Mouse (Mus musculus) left cerebral cortex, adult 2 months (tissue): ENCODE results near the gene Prkn. TPM values are rescaled to one million over a fixed set of nuclear protein-coding genes. Genes with fewer than 3 reads are reported as not detected.

ENCODE experiments used
- DNase-seq, 2 experiments: peaks; one replicate each; pipeline ENCODE4 v3.0.0; 2021 to 2022; ENCODE audit warnings: low spot score in 2 of 2, mixed read lengths in 1 of 2; ENCODE audit errors: extremely low spot score in 1 of 2
- H3K27ac ChIP-seq: fragments of 200-600 bp; 2 replicates; pipeline ENCODE4 v1.8.1; 2022
- H3K4me3 ChIP-seq: fragments of 200-600 bp; 2 replicates; pipeline ENCODE4 v1.8.1; 2022
- CTCF ChIP-seq: fragments of 200-600 bp; IDR thresholded peaks from 2 replicates; pipeline ENCODE4 v1.8.1; 2022; ENCODE audit warnings: antibody characterized with exemption, mild to moderate bottlenecking, moderate library complexity
- intact Hi-C: fragments of 180-260 bp; cut with DNase I; formaldehyde crosslinking; loops from one replicate; pipeline ENCODE4 v1.15.1; 2025
- total RNA-seq, 2 experiments: library from RNA; stranded (reverse); gene quantifications; 2 replicates each; pipeline ENCODE4 v1.2.3; 2021

The Prkn gene
- total RNA-seq, 2 experiments from 2014 or later, result 17.2 to 18.8 TPM

GRCm38 (mm10) chr17:11230604-11231395, 390.6 kb downstream of the Prkn start:
- intact Hi-C loops, result no loop called here
- Histone ChIP-seq H3K4me3 (no peak overlapping the region), H3K27ac (no peak overlapping the region)
- TF ChIP-seq CTCF, result no peak
- DNase-seq, result no peak

GRCm38 (mm10) chr17:11235273-11235672, 395.1 kb downstream of the Prkn start:
- Histone ChIP-seq H3K27ac (no peak overlapping the region), H3K4me3 (no peak overlapping the region)
- intact Hi-C loops, result no loop called here
- TF ChIP-seq CTCF, result no peak
- DNase-seq, result no peak

- H3K27ac ChIP-seq, result no peak overlapping the region
- TF ChIP-seq CTCF, result no peak
- H3K4me3 ChIP-seq, result no peak overlapping the region
- intact Hi-C loops, result no loop called here
- DNase-seq, result no peak
Observed at GRCm38 (mm10) chr17:11245040-11245439, 404.9 kb downstream of the Prkn start.

GRCm38 (mm10) chr17:11249216-11249615, 409.0 kb downstream of the Prkn start:
- Histone ChIP-seq H3K4me3 (no peak overlapping the region), H3K27ac (no peak overlapping the region)
- no peak for TF ChIP-seq CTCF
- intact Hi-C loops, result no loop called here
- no peak for DNase-seq

- intact Hi-C loops, result no loop called here
- no peak for TF ChIP-seq CTCF
- Histone ChIP-seq H3K4me3 (no peak overlapping the region), H3K27ac (no peak overlapping the region)
- DNase-seq, result no peak
Observed at GRCm38 (mm10) chr17:11260663-11261062, 420.5 kb downstream of the Prkn start.

GRCm38 (mm10) chr17:11261679-11262078, 421.5 kb downstream of the Prkn start:
- TF ChIP-seq CTCF, result no peak
- intact Hi-C loops, result no loop called here
- no peak overlapping the region for H3K4me3 ChIP-seq
- H3K27ac ChIP-seq, result no peak overlapping the region
- no peak for DNase-seq

- Histone ChIP-seq H3K4me3 (no peak overlapping the region), H3K27ac (no peak overlapping the region)
- intact Hi-C loops, result no loop called here
- no peak for DNase-seq
- no peak for TF ChIP-seq CTCF
Observed at GRCm38 (mm10) chr17:11267951-11268350, 427.8 kb downstream of the Prkn start.

- peak in 1 of 2 experiments; percentile 45 for DNase-seq
- TF ChIP-seq CTCF, result no peak
- intact Hi-C loops, result loop anchor here (2.0 to 5.0 kb wide), 2 partner anchors 61 to 113 kb away; no protein-coding TSS in a partner anchor
- peak overlapping the region; percentile 66 for H3K27ac ChIP-seq
- H3K4me3 ChIP-seq, result no peak overlapping the region
Observed at GRCm38 (mm10) chr17:11270179-11270578, 430.0 kb downstream of the Prkn start.

- Histone ChIP-seq H3K27ac (peak overlapping the region; percentile 66; the same call in 1 of the 2 replicates), H3K4me3 (no peak overlapping the region)
- intact Hi-C loops, result loop anchor here (2.0 to 5.0 kb wide), 2 partner anchors 63 to 115 kb away; no protein-coding TSS in a partner anchor
- no peak for TF ChIP-seq CTCF
- DNase-seq, result peak; percentile 18 to 22
Observed at GRCm38 (mm10) chr17:11271876-11272275, 431.7 kb downstream of the Prkn start.

- H3K4me3 ChIP-seq, result no peak overlapping the region
- no peak overlapping the region for H3K27ac ChIP-seq
- TF ChIP-seq CTCF, result no peak
- DNase-seq, result no peak
- intact Hi-C loops, result no loop called here
Observed at GRCm38 (mm10) chr17:11284246-11284645, 444.1 kb downstream of the Prkn start.

GRCm38 (mm10) chr17:11290183-11290582, 450.0 kb downstream of the Prkn start:
- DNase-seq, result peak in 1 of 2 experiments; percentile 1
- intact Hi-C loops, result no loop called here
- Histone ChIP-seq H3K4me3 (no peak overlapping the region), H3K27ac (no peak overlapping the region)
- no peak for TF ChIP-seq CTCF

- DNase-seq, result peak; percentile 42 to 58
- no peak; the same call in 1 of the 2 replicates for TF ChIP-seq CTCF
- H3K4me3 ChIP-seq, result no peak overlapping the region
- H3K27ac ChIP-seq, result no peak overlapping the region
- intact Hi-C loops, result loop anchor here (1.0 kb wide), 1 partner anchor 82 kb away; no protein-coding TSS in a partner anchor
Observed at GRCm38 (mm10) chr17:11303116-11303515, 462.9 kb downstream of the Prkn start.

GRCm38 (mm10) chr17:11309843-11310242, 469.7 kb downstream of the Prkn start:
- Histone ChIP-seq H3K27ac (no peak overlapping the region), H3K4me3 (no peak overlapping the region)
- no peak for TF ChIP-seq CTCF
- DNase-seq, result no peak
- intact Hi-C loops, result no loop called here
